Mouse (Mus musculus) brain, embryonic 14.5 days (tissue): ENCODE results near the gene Ank2. TPM values are rescaled to one million over a fixed set of nuclear protein-coding genes. Genes with fewer than 3 reads are reported as not detected.

Experiments used
- DNase-seq: peaks from one replicate; pipeline ENCODE4 v3.0.0-alpha.2; 2011; ENCODE audit warnings: low read depth
- CTCF ChIP-seq: fragments of 200-500 bp; IDR thresholded peaks from 2 replicates; pipeline ENCODE4 v1.5.1; 2012; ENCODE audit warnings: inconsistent platforms, mild to moderate bottlenecking, moderate library complexity, borderline replicate concordance; ENCODE audit not compliant: insufficient read depth, insufficient read length; ENCODE audit errors: extremely low read depth
- POLR2A ChIP-seq: fragments of 200-500 bp; IDR thresholded peaks from 2 replicates; pipeline ENCODE4 v1.6.1; 2012; ENCODE audit warnings: mild to moderate bottlenecking, inconsistent platforms, borderline replicate concordance; ENCODE audit not compliant: poor library complexity, insufficient read depth, insufficient read length, severe bottlenecking; ENCODE audit errors: extremely low read depth
- polyA plus RNA-seq: library from polyadenylated mRNA; depleted of rRNA; stranded (reverse); fragments of >200 nt; gene quantifications from 2 replicates; pipeline ENCODE4 v1.2.3, GENCODE M21; 2012; rRNA removed

Gene Ank2
- 94.5 and 187 TPM in 2 replicates for polyA plus RNA-seq

GRCm38 (mm10) chr3:127498742-127499400, at the start of gene Ank2:
Ank2 (minus strand) TSS chr3:127499350.
- peak; percentile 79 for DNase-seq
- TF ChIP-seq CTCF (no peak), POLR2A (peak; percentile 23; the same call in 1 of the 2 replicates)

- TF ChIP-seq POLR2A = no peak
- peak; percentile 37; the same call in 1 of the 2 replicates for TF ChIP-seq CTCF
- DNase-seq = peak; percentile 53
Observed at GRCm38 (mm10) chr3:127547882-127548281, 48.7 kb upstream of the Ank2 start.

- TF ChIP-seq POLR2A (no peak), CTCF (no peak)
- no peak for DNase-seq
Observed at GRCm38 (mm10) chr3:127544610-127545121, 45.5 kb upstream of the Ank2 start.

- TF ChIP-seq POLR2A = no peak
- no peak for TF ChIP-seq CTCF
- no peak for DNase-seq
Observed at GRCm38 (mm10) chr3:127543976-127544375, 44.8 kb upstream of the Ank2 start.

GRCm38 (mm10) chr3:127539193-127539592, 40.0 kb upstream of the Ank2 start:
- TF ChIP-seq POLR2A = no peak
- TF ChIP-seq CTCF = no peak
- no peak for DNase-seq

GRCm38 (mm10) chr3:127530293-127530692, 31.1 kb upstream of the Ank2 start:
- no peak for TF ChIP-seq CTCF
- no peak for DNase-seq

- DNase-seq = no peak
- TF ChIP-seq POLR2A = no peak
- TF ChIP-seq CTCF = no peak
Observed at GRCm38 (mm10) chr3:127529824-127530223, 30.7 kb upstream of the Ank2 start.

- no peak for DNase-seq
- TF ChIP-seq POLR2A = no peak
- TF ChIP-seq CTCF = no peak
Observed at GRCm38 (mm10) chr3:127529210-127529609, 30.1 kb upstream of the Ank2 start.

GRCm38 (mm10) chr3:127527465-127528034, 28.4 kb upstream of the Ank2 start:
- no peak for DNase-seq
- TF ChIP-seq POLR2A = no peak
- no peak for TF ChIP-seq CTCF

- DNase-seq = no peak
Observed at GRCm38 (mm10) chr3:127525188-127525819, 26.2 kb upstream of the Ank2 start.

GRCm38 (mm10) chr3:127521156-127521555, 22.0 kb upstream of the Ank2 start:
- TF ChIP-seq POLR2A (no peak), CTCF (no peak)
- DNase-seq = no peak

More at GRCm38 (mm10) chr3:127525188-127525819, 26.2 kb upstream of the Ank2 start:
- no peak for TF ChIP-seq CTCF
- TF ChIP-seq POLR2A = no peak

- TF ChIP-seq POLR2A = no peak
- no peak for TF ChIP-seq CTCF
Observed at GRCm38 (mm10) chr3:127520300-127520699, 21.1 kb upstream of the Ank2 start.

GRCm38 (mm10) chr3:127515251-127515650, 16.1 kb upstream of the Ank2 start:
- DNase-seq = no peak
- TF ChIP-seq CTCF (no peak), POLR2A (no peak)

More at GRCm38 (mm10) chr3:127520300-127520699, 21.1 kb upstream of the Ank2 start:
- DNase-seq = no peak
